Mouse (Mus musculus) Patski (cell line): ENCODE data around the gene Bok. TPM values are rescaled to one million over a fixed set of nuclear protein-coding genes. Genes with fewer than 3 reads are reported as not detected.

Experiments used
- ATAC-seq: fragments of 100-300 bp; one replicate; pipeline ENCODE4 v1.8.0; 2021
- CTCF ChIA-PET: fragments of 350-600 bp; sonication (Branson Sonifier 250); formaldehyde crosslinking; loops from one replicate; lab custom pipeline; 2022; ENCODE audit warnings: inconsistent platforms; lab: Charles Lee
- POLR2A ChIA-PET: fragments of 350-600 bp; sonication (Branson Sonifier 250); formaldehyde crosslinking; loops from one replicate; lab custom pipeline; 2022; ENCODE audit warnings: antibody characterized with exemption, inconsistent platforms; lab: Charles Lee
- DNase-seq: peaks from one replicate; pipeline ENCODE4 v3.0.0-alpha.2; 2011; ENCODE audit warnings: low read depth, low spot score
- H3K27me3 ChIP-seq: fragments of 371-371 bp; one replicate; pipeline ENCODE4 v1.5.1; 2021
- CTCF ChIP-seq: fragments of 100-300 bp; IDR thresholded peaks from one replicate; pipeline ENCODE4 v1.5.1; 2021
- in situ Hi-C: fragments of 300-500 bp; cut with MboI; formaldehyde crosslinking; loops from 3 replicates; pipeline ENCODE4 v1.11.1; 2018; ENCODE audit warnings: low pct_unique_long_range_greater_than_20kb, mixed read lengths
- polyA plus RNA-seq: library from polyadenylated mRNA; unstranded; gene quantifications from one replicate; pipeline ENCODE4 v1.2.3, GENCODE M21; 2021

Gene Bok
- polyA plus RNA-seq, 1 experiment from 2014 or later: 14.8 TPM

- DNase-seq (no peak), ATAC-seq (no peak)
- in situ Hi-C loops: no loop called here
- no peaks in the 10 kb centered on the region for H3K27me3 ChIP-seq
- ChIA-PET CTCF (interaction anchor here (1.3 to 1.8 kb wide), 2 partner anchors 10 to 21 kb away, joined by 3 to 6 read pairs; partner anchors contain the start of gene Stk25), POLR2A (interaction anchor here (0.6 to 1.2 kb wide), 2 partner anchors 61 to 86 kb away, joined by 3 to 4 read pairs; no protein-coding TSS in a partner anchor)
- TF ChIP-seq CTCF: no peak
Observed at GRCm38 (mm10) chr1:93667760-93668400, 17.6 kb upstream of the Bok start.

- peak; percentile 63 for ATAC-seq
- POLR2A ChIA-PET: interaction anchor here (1.2 kb wide), 1 partner anchor 85 kb away, joined by 4 read pairs; no protein-coding TSS in a partner anchor
Observed at GRCm38 (mm10) chr1:93668791-93669548, 16.5 kb upstream of the Bok start.

GRCm38 (mm10) chr1:93669941-93670340 lies 15.5 kb upstream of the Bok start:
- no peaks in the 10 kb centered on the region for H3K27me3 ChIP-seq
- POLR2A ChIA-PET: no interaction called here
- no peak for DNase-seq
- CTCF ChIA-PET: interaction anchor here (1.4 to 1.8 kb wide), 2 partner anchors 12 to 84 kb away, joined by 3 to 6 read pairs; partner anchors contain the start of gene Stk25
- in situ Hi-C loops: no loop called here
- TF ChIP-seq CTCF: no peak
- ATAC-seq: no peak

More at GRCm38 (mm10) chr1:93668791-93669548, 16.5 kb upstream of the Bok start:
- in situ Hi-C loops: no loop called here
- H3K27me3 ChIP-seq: no peaks in the 10 kb centered on the region
- CTCF ChIA-PET: interaction anchor here (1.3 to 1.8 kb wide), 3 partner anchors 11 to 85 kb away, joined by 3 to 6 read pairs (median 3); partner anchors contain the start of gene Stk25
- DNase-seq: no peak
- peak; percentile 83 for TF ChIP-seq CTCF

- ChIA-PET POLR2A (no interaction called here), CTCF (interaction anchor here (1.3 kb wide), 1 partner anchor 16 kb away, joined by 3 read pairs; no protein-coding TSS in a partner anchor)
- no peak for ATAC-seq
- TF ChIP-seq CTCF: no peak
- no peak for DNase-seq
- in situ Hi-C loops: no loop called here
- H3K27me3 ChIP-seq: no peaks in the 10 kb centered on the region
Observed at GRCm38 (mm10) chr1:93672682-93673081, 12.8 kb upstream of the Bok start.

GRCm38 (mm10) chr1:93678386-93678785 lies 7.1 kb upstream of the Bok start:
- ChIA-PET CTCF (no interaction called here), POLR2A (no interaction called here)
- DNase-seq: no peak
- ATAC-seq: no peak
- in situ Hi-C loops: no loop called here
- H3K27me3 ChIP-seq: no peaks in the 10 kb centered on the region
- TF ChIP-seq CTCF: no peak

GRCm38 (mm10) chr1:93679889-93680568 lies 5.4 kb upstream of the Bok start:
- POLR2A ChIA-PET: interaction anchor here (0.9 to 1.6 kb wide), 2 partner anchors 9 to 29 kb away, joined by 3 read pairs; no protein-coding TSS in a partner anchor
- peak; percentile 95 for ATAC-seq
- TF ChIP-seq CTCF: no peak
- peak; percentile 65 for DNase-seq
- CTCF ChIA-PET: interaction anchor here (1.0 to 1.1 kb wide), 2 partner anchors 22 to 45 kb away, joined by 3 read pairs; no protein-coding TSS in a partner anchor
- H3K27me3 ChIP-seq: no peaks in the 10 kb centered on the region
- in situ Hi-C loops: no loop called here

GRCm38 (mm10) chr1:93686245-93686960 lies 943 bp downstream of the Bok start:
- ChIA-PET CTCF (interaction anchor here (1.0 to 1.3 kb wide), 2 partner anchors 12 to 31 kb away, joined by 3 read pairs; no protein-coding TSS in a partner anchor), POLR2A (no interaction called here)
- no peak for TF ChIP-seq CTCF
- ATAC-seq (peak; percentile 52), DNase-seq (no peak)
- in situ Hi-C loops: no loop called here
- H3K27me3 ChIP-seq: no peaks in the 10 kb centered on the region

GRCm38 (mm10) chr1:93686961-93687320 lies 1.5 kb downstream of the Bok start:
- no peaks in the 10 kb centered on the region for H3K27me3 ChIP-seq
- POLR2A ChIA-PET: no interaction called here
- TF ChIP-seq CTCF: no peak
- ATAC-seq (no peak), DNase-seq (no peak)
- CTCF ChIA-PET: interaction anchor here (1.0 to 1.3 kb wide), 2 partner anchors 11 to 31 kb away, joined by 3 read pairs; no protein-coding TSS in a partner anchor
- in situ Hi-C loops: no loop called here

- no peaks in the 10 kb centered on the region for H3K27me3 ChIP-seq
- ChIA-PET POLR2A (no interaction called here), CTCF (no interaction called here)
- in situ Hi-C loops: no loop called here
- DNase-seq (no peak), ATAC-seq (no peak)
- TF ChIP-seq CTCF: no peak
Observed at GRCm38 (mm10) chr1:93688154-93688553, 2.7 kb downstream of the Bok start.
